Mouse (Mus musculus) common myeloid progenitor, adult 5-6 weeks (primary cell): ENCODE data around the gene Irs3. TPM values are rescaled to one million over a fixed set of nuclear protein-coding genes. Genes with fewer than 3 reads are reported as not detected.

Source experiments
- ATAC-seq: replicated peaks from 2 replicates; pipeline ENCODE4 v1.8.0; 2016; ENCODE audit warnings: low read depth, mild to moderate bottlenecking, moderate TSS enrichment, inconsistent platforms; ENCODE audit not compliant: poor library complexity, severe bottlenecking
- total RNA-seq: library from RNA; stranded (forward); fragments of 200-1000, 187-1606 nt; gene quantifications from 2 replicates; pipeline ENCODE4 v1.2.3, GENCODE M21; 2017

Gene Irs3
- total RNA-seq, 1 experiment from 2014 or later: not detected

- no peak for ATAC-seq
Measured at GRCm38 (mm10) chr5:137597625-137598024, 47.9 kb downstream of the Irs3 start.

GRCm38 (mm10) chr5:137596601-137597261 is 48.8 kb downstream of the Irs3 start:
- no peak; the same call in 1 of the 2 replicates for ATAC-seq

- ATAC-seq: no peak
Measured at GRCm38 (mm10) chr5:137595921-137596320, 49.6 kb downstream of the Irs3 start.

Other genes with a start within 250 kb of the Irs3 start
- gene Zan, start 168.7 kb downstream of the Irs3 start, total RNA-seq: 0.10 and 0.37 TPM in 2 replicates
- 21.6 and 38.0 TPM in 2 replicates for gene Pop7, start 143.2 kb downstream of the Irs3 start, total RNA-seq
- gene Gigyf1, start 127.2 kb downstream of the Irs3 start, total RNA-seq: 6.7 and 12.5 TPM in 2 replicates
- gene Epo, start 112.5 kb downstream of the Irs3 start, total RNA-seq: not detected in 2 replicates
- gene Gnb2, start 112.2 kb downstream of the Irs3 start, total RNA-seq: 190 and 213 TPM in 2 replicates
- not detected in 2 replicates for gene Actl6b, start 92.2 kb downstream of the Irs3 start, total RNA-seq
- gene Tfr2, start 75.9 kb downstream of the Irs3 start, total RNA-seq: 45.3 and 63.4 TPM in 2 replicates
- 13.3 and 24.0 TPM in 2 replicates for gene Mospd3, start 44.7 kb downstream of the Irs3 start, total RNA-seq
- gene Pcolce, start 31.9 kb downstream of the Irs3 start, total RNA-seq: not detected in 2 replicates
- gene Fbxo24, start 16.7 kb downstream of the Irs3 start, total RNA-seq: not detected in 2 replicates
- gene Lrch4, start 16.6 kb downstream of the Irs3 start, total RNA-seq: 17.0 and 33.8 TPM in 2 replicates
- 6.0 and 6.5 TPM in 2 replicates for gene Gm20605, start 16.5 kb downstream of the Irs3 start, total RNA-seq
- 5.6 and 9.3 TPM in 2 replicates for gene Sap25, start 4.4 kb downstream of the Irs3 start, total RNA-seq
- 10.1 and 15.7 TPM in 2 replicates for gene Agfg2, start 39.0 kb upstream of the Irs3 start, total RNA-seq
- gene Nyap1, start 95.9 kb upstream of the Irs3 start, total RNA-seq: 0.05 TPM in 1 of 2 replicates, not detected in the other
- gene Tsc22d4, start 100.0 kb upstream of the Irs3 start, total RNA-seq: 86.7 and 97.2 TPM in 2 replicates
- gene Ppp1r35, start 133.1 kb upstream of the Irs3 start, total RNA-seq: 13.0 and 21.9 TPM in 2 replicates
- gene Mepce, start 141.9 kb upstream of the Irs3 start, total RNA-seq: 27.4 and 33.1 TPM in 2 replicates
- gene Zcwpw1, start 142.1 kb upstream of the Irs3 start, total RNA-seq: 24.1 and 24.3 TPM in 2 replicates
- 0.69 and 2.1 TPM in 2 replicates for gene Pilra, start 190.6 kb upstream of the Irs3 start, total RNA-seq
- gene Pilrb1, start 212.4 kb upstream of the Irs3 start, total RNA-seq: 2.0 and 2.2 TPM in 2 replicates
- gene Pilrb2, start 226.1 kb upstream of the Irs3 start, total RNA-seq: 0.05 and 1.7 TPM in 2 replicates